Mouse (Mus musculus) lung, postnatal 0 days (tissue): ENCODE measurements around the gene Pitpnc1. TPM values are rescaled to one million over a fixed set of nuclear protein-coding genes. Genes with fewer than 3 reads are reported as not detected.

Source experiments
- ATAC-seq: fragments of 200-750 bp; cut with Nextera tagmentation; 2 replicates; pipeline ENCODE4 v1.8.0; 2017; ENCODE audit warnings: moderate library complexity
- DNase-seq: peaks from one replicate; pipeline ENCODE4 v3.0.0-alpha.2; 2016; ENCODE audit warnings: low spot score
- H3K27ac ChIP-seq: fragments of 300-500 bp; sonication (generic); 2 replicates; pipeline ENCODE4 v1.5.1; 2014; ENCODE audit warnings: antibody characterized with exemption, mild to moderate bottlenecking, low read length, mixed read lengths
- H3K27me3 ChIP-seq: fragments of 300-500 bp; sonication (generic); replicated peaks from 2 replicates; pipeline ENCODE4 v1.6.1; 2014; ENCODE audit warnings: low read length, mixed read lengths; ENCODE audit not compliant: insufficient read depth
- H3K36me3 ChIP-seq: fragments of 300-500 bp; sonication (generic); 2 replicates; pipeline ENCODE4 v1.6.1; 2014; ENCODE audit warnings: low read length, mixed read lengths; ENCODE audit not compliant: insufficient read depth
- H3K4me1 ChIP-seq: fragments of 300-500 bp; sonication (generic); 2 replicates; pipeline ENCODE4 v1.6.1; 2014; ENCODE audit warnings: antibody characterized with exemption, low read depth, low read length, mixed read lengths; ENCODE audit not compliant: insufficient read depth
- H3K4me2 ChIP-seq: fragments of 300-500 bp; sonication (generic); replicated peaks from 2 replicates; pipeline ENCODE4 v1.6.1; 2014; ENCODE audit warnings: low read depth, mild to moderate bottlenecking, low read length, moderate library complexity, mixed read lengths
- H3K4me3 ChIP-seq: fragments of 300-500 bp; sonication (generic); 2 replicates; pipeline ENCODE4 v1.5.1; 2014; ENCODE audit warnings: low read depth, low read length
- H3K9ac ChIP-seq: fragments of 300-500 bp; sonication (generic); replicated peaks from 2 replicates; pipeline ENCODE4 v1.6.1; 2014; ENCODE audit warnings: low read depth, mild to moderate bottlenecking
- H3K9me3 ChIP-seq: fragments of 300-500 bp; sonication (generic); 2 replicates; pipeline ENCODE4 v1.6.1; 2016; ENCODE audit warnings: low read length, mixed read lengths
- CTCF ChIP-seq: IDR thresholded peaks from 2 replicates; pipeline ENCODE4 v1.5.1; 2016; ENCODE audit warnings: antibody characterized with exemption, mild to moderate bottlenecking
- EP300 ChIP-seq: IDR thresholded peaks from 2 replicates; pipeline ENCODE4 v1.6.1; 2016; ENCODE audit warnings: antibody characterized with exemption, mild to moderate bottlenecking, control low read depth
- WGBS: fragments of 180-500 bp; shearing (Covaris S2); extraction: QIAGEN DNeasy Blood & Tissue Kit; methylation state at CpG from one replicate; pipeline ENCODE4 v1.1.7; 2014; 5-methylcytosine and 5-hydroxymethylcytosine counted together
- polyA plus RNA-seq: library from polyadenylated mRNA; unstranded; fragments of >200 nt; fragmentation: Nextera tagmentation; extraction: Ambion mirVana; gene quantifications from 2 replicates; pipeline ENCODE4 v1.2.1, GENCODE M21; 2015

Gene Pitpnc1
- polyA plus RNA-seq, 1 experiment from 2014 or later: 16.3 TPM

- no peaks in the 10 kb centered on the region for H3K36me3 ChIP-seq
- H3K27ac ChIP-seq: no peak overlapping the region
- H3K9me3 ChIP-seq: no peaks in the 10 kb centered on the region
- no peak overlapping the region for H3K4me2 ChIP-seq
- H3K27me3 ChIP-seq: no peaks in the 10 kb centered on the region
- no peaks in the 10 kb centered on the region; the same call in 1 of the 2 replicates for H3K4me1 ChIP-seq
- H3K9ac ChIP-seq: no peak overlapping the region
- no peak overlapping the region for H3K4me3 ChIP-seq
- DNase-seq: no peak
- TF ChIP-seq CTCF (no peak), EP300 (no peak)
- 40% methylated on average over 5 of the region's 5 CpGs for WGBS
- ATAC-seq: no peak
These were observed 23.1 kb downstream of the Pitpnc1 start for GRCm38 (mm10) chr11:107447349-107447748.

- 54% methylated on average over 6 of the region's 6 CpGs for WGBS
- no peaks in the 10 kb centered on the region for H3K27me3 ChIP-seq
- no peak overlapping the region for H3K4me3 ChIP-seq
- H3K4me2 ChIP-seq: no peak overlapping the region
- H3K9ac ChIP-seq: no peak overlapping the region
- ATAC-seq (no peak), DNase-seq (no peak)
- H3K4me1 ChIP-seq: no peaks in the 10 kb centered on the region; the same call in 1 of the 2 replicates
- no peaks in the 10 kb centered on the region for H3K9me3 ChIP-seq
- no peak overlapping the region for H3K27ac ChIP-seq
- TF ChIP-seq EP300: no peak
- TF ChIP-seq CTCF: no peak
- H3K36me3 ChIP-seq: no peaks in the 10 kb centered on the region
These were observed 23.8 kb downstream of the Pitpnc1 start for GRCm38 (mm10) chr11:107446650-107447049.

- no peak for TF ChIP-seq CTCF
- DNase-seq (no peak), ATAC-seq (no peak)
- no peak overlapping the region for H3K9ac ChIP-seq
- H3K4me3 ChIP-seq: no peak overlapping the region
- no peak overlapping the region for H3K27ac ChIP-seq
- no peak overlapping the region for H3K4me2 ChIP-seq
- no peaks in the 10 kb centered on the region for H3K9me3 ChIP-seq
- no peaks in the 10 kb centered on the region for H3K36me3 ChIP-seq
- H3K4me1 ChIP-seq: no peaks in the 10 kb centered on the region; the same call in 1 of the 2 replicates
- H3K27me3 ChIP-seq: no peaks in the 10 kb centered on the region
- 88% methylated on average over 3 of the region's 3 CpGs for WGBS
These were observed 24.8 kb downstream of the Pitpnc1 start for GRCm38 (mm10) chr11:107445683-107446082.

GRCm38 (mm10) chr11:107443121-107444095, 27.1 kb downstream of the Pitpnc1 start:
- Histone ChIP-seq H3K4me2 (no peak overlapping the region), H3K36me3 (no peaks in the 10 kb centered on the region)
- no peak for DNase-seq

GRCm38 (mm10) chr11:107441050-107441449, 29.4 kb downstream of the Pitpnc1 start:
- Histone ChIP-seq H3K4me3 (no peak overlapping the region), H3K9me3 (no peaks in the 10 kb centered on the region), H3K4me2 (no peak overlapping the region), H3K4me1 (no peaks in the 10 kb centered on the region), H3K27me3 (no peaks in the 10 kb centered on the region), H3K36me3 (no peaks in the 10 kb centered on the region), H3K9ac (no peak overlapping the region), H3K27ac (no peak overlapping the region)
- no peak for DNase-seq
- no peak for ATAC-seq
- 56% methylated on average over 3 of the region's 3 CpGs for WGBS
- TF ChIP-seq EP300 (no peak), CTCF (no peak)

More at GRCm38 (mm10) chr11:107443121-107444095, 27.1 kb downstream of the Pitpnc1 start:
- ATAC-seq: no peak
- Histone ChIP-seq H3K4me1 (no peaks in the 10 kb centered on the region), H3K27ac (no peak overlapping the region), H3K27me3 (no peaks in the 10 kb centered on the region), H3K9me3 (no peaks in the 10 kb centered on the region), H3K4me3 (no peak overlapping the region), H3K9ac (no peak overlapping the region)
- no peak for TF ChIP-seq EP300
- WGBS: 73% methylated on average over 12 of the region's 12 CpGs

- Histone ChIP-seq H3K36me3 (no peaks in the 10 kb centered on the region), H3K4me1 (no peaks in the 10 kb centered on the region), H3K27me3 (no peaks in the 10 kb centered on the region), H3K4me3 (no peak overlapping the region), H3K9ac (no peak overlapping the region), H3K9me3 (no peaks in the 10 kb centered on the region), H3K27ac (no peak overlapping the region), H3K4me2 (no peak overlapping the region)
- ATAC-seq (no peak), DNase-seq (no peak)
- WGBS: 66% methylated on average over 3 of the region's 3 CpGs
- TF ChIP-seq EP300 (no peak), CTCF (no peak)
These were observed 32.4 kb downstream of the Pitpnc1 start for GRCm38 (mm10) chr11:107438140-107438539.
